Mouse (Mus musculus) CH12.LX (cell line): ENCODE data around the gene Gm4553. TPM values are rescaled to one million over a fixed set of nuclear protein-coding genes. Genes with fewer than 3 reads are reported as not detected.
"Not testable (repeated sequence)": the region's sequence is repeated elsewhere in the genome, so short reads cannot be mapped to it uniquely, and the experiment has no call there.

ENCODE experiments used
- DNase-seq: peaks from one replicate; pipeline ENCODE4 v3.0.0-alpha.2; 2013; ENCODE audit errors: extremely low read depth
- H3K27ac ChIP-seq: 2 replicates; pipeline ENCODE4 v1.5.1; 2012; ENCODE audit warnings: low read depth, mild to moderate bottlenecking, control low read depth, moderate library complexity; ENCODE audit not compliant: insufficient read depth
- H3K27me3 ChIP-seq: replicated peaks from 2 replicates; pipeline ENCODE3; 2012; ENCODE audit warnings: inconsistent platforms
- H3K36me3 ChIP-seq, 2 experiments: replicated peaks in 1 of 2; 2 replicates each; pipeline versions ENCODE3 to v1.6.1; 2012; ENCODE audit warnings: inconsistent platforms in 1 of 2, low read length in 1 of 2, mild to moderate bottlenecking in 1 of 2, mixed read lengths in 1 of 2, moderate library complexity in 1 of 2; ENCODE audit not compliant: control insufficient read depth in 1 of 2, insufficient read depth in 1 of 2
- H3K4me1 ChIP-seq, 2 experiments: 2 replicates each; pipeline ENCODE4 v1.6.1; 2012; ENCODE audit warnings: inconsistent platforms in 1 of 2, moderate library complexity in 1 of 2; ENCODE audit not compliant: insufficient read depth in 2 of 2, control insufficient read depth in 1 of 2
- H3K4me2 ChIP-seq: 2 replicates; pipeline ENCODE4 v1.6.1; 2012; ENCODE audit warnings: low read depth, mild to moderate bottlenecking, control low read depth; ENCODE audit not compliant: poor library complexity, insufficient read depth, severe bottlenecking
- H3K4me3 ChIP-seq, 3 experiments: fragments of 150-350 bp in 1 of 3; sonication (generic) in 1 of 3; replicated peaks in 1 of 3; 2 replicates each; pipeline versions ENCODE3 to v1.5.1; 2011 to 2012; ENCODE audit warnings: low read depth in 2 of 3, low read length in 2 of 3, mild to moderate bottlenecking in 2 of 3, moderate library complexity in 2 of 3, control low read depth in 1 of 3, improper control_type of control experiment in 1 of 3, inconsistent platforms in 1 of 3, mixed read lengths in 1 of 3; ENCODE audit not compliant: poor library complexity in 1 of 3
- H3K79me2 ChIP-seq: replicated peaks from 2 replicates; pipeline ENCODE4 v1.6.1; 2012; ENCODE audit warnings: mild to moderate bottlenecking, moderate library complexity; ENCODE audit not compliant: control insufficient read depth, poor library complexity, insufficient read depth, severe bottlenecking; ENCODE audit errors: extremely low read depth
- H3K9ac ChIP-seq: 2 replicates; pipeline ENCODE4 v1.6.1; 2012; ENCODE audit warnings: low read depth, mild to moderate bottlenecking, control low read depth, moderate library complexity; ENCODE audit not compliant: insufficient read depth
- H3K9me3 ChIP-seq: replicated peaks from 2 replicates; pipeline ENCODE3; 2012; ENCODE audit warnings: low read length, inconsistent platforms, mixed read lengths
- BHLHE40 ChIP-seq: IDR thresholded peaks from 2 replicates; pipeline ENCODE4 v1.6.1; 2011; ENCODE audit warnings: mild to moderate bottlenecking, low read depth, low read length, improper control_type of control experiment
- ELF1 ChIP-seq: IDR thresholded peaks from 2 replicates; pipeline ENCODE4 v1.6.1; 2014; ENCODE audit warnings: low read depth, mild to moderate bottlenecking, inconsistent platforms, low read length, improper control_type of control experiment
- EP300 ChIP-seq: IDR thresholded peaks from 2 replicates; pipeline ENCODE4 v1.6.1; 2011; ENCODE audit warnings: low read length, improper control_type of control experiment
- ETS1 ChIP-seq: conservative IDR thresholded peaks from 2 replicates; pipeline ENCODE4 v1.6.1; 2012; ENCODE audit warnings: low read depth, mild to moderate bottlenecking, inconsistent platforms, low read length, improper control_type of control experiment, moderate library complexity
- GABPA ChIP-seq: IDR thresholded peaks from 2 replicates; pipeline ENCODE4 v1.6.1; 2012; ENCODE audit warnings: low read depth, low read length, improper control_type of control experiment, inconsistent platforms; ENCODE audit not compliant: insufficient replicate concordance
- HCFC1 ChIP-seq: IDR thresholded peaks from 2 replicates; pipeline ENCODE4 v1.6.1; 2012; ENCODE audit warnings: low read depth, mild to moderate bottlenecking, inconsistent platforms, low read length, improper control_type of control experiment
- JUND ChIP-seq: conservative IDR thresholded peaks from 2 replicates; pipeline ENCODE4 v1.6.1; 2011; ENCODE audit warnings: low read depth, low read length, improper control_type of control experiment
- KAT2A ChIP-seq: IDR thresholded peaks from 2 replicates; pipeline ENCODE4 v1.6.1; 2012; ENCODE audit warnings: low read length, improper control_type of control experiment, inconsistent platforms; ENCODE audit not compliant: insufficient replicate concordance
- MAFK ChIP-seq: IDR thresholded peaks from 2 replicates; pipeline ENCODE4 v1.6.1; 2011; ENCODE audit warnings: low read length, improper control_type of control experiment; ENCODE audit not compliant: insufficient replicate concordance
- MAZ ChIP-seq: IDR thresholded peaks from 2 replicates; pipeline ENCODE4 v1.6.1; 2012; ENCODE audit warnings: low read depth, mild to moderate bottlenecking, inconsistent platforms, low read length, improper control_type of control experiment, moderate library complexity
- MEF2A ChIP-seq: IDR thresholded peaks from 2 replicates; pipeline ENCODE4 v1.6.1; 2014; ENCODE audit warnings: low read depth, mild to moderate bottlenecking, inconsistent platforms, low read length, improper control_type of control experiment, borderline replicate concordance
- MXI1 ChIP-seq: IDR thresholded peaks from 2 replicates; pipeline ENCODE4 v1.6.1; 2011; ENCODE audit warnings: mild to moderate bottlenecking, low read depth, low read length, improper control_type of control experiment
- PAX5 ChIP-seq: IDR thresholded peaks from 2 replicates; pipeline ENCODE4 v1.6.1; 2012; ENCODE audit warnings: low read length, inconsistent platforms, mixed read lengths
- POLR2A ChIP-seq: IDR thresholded peaks from 2 replicates; pipeline ENCODE4 v1.6.1; 2011; ENCODE audit warnings: low read depth, mild to moderate bottlenecking, improper control_type of control experiment, low read length
- POLR2AphosphoS2 ChIP-seq: IDR thresholded peaks from 2 replicates; pipeline ENCODE4 v1.6.1; 2011; ENCODE audit warnings: low read depth, low read length, improper control_type of control experiment
- SMC3 ChIP-seq: IDR thresholded peaks from 2 replicates; pipeline ENCODE4 v1.6.1; 2011; ENCODE audit warnings: low read depth, low read length, improper control_type of control experiment
- TCF12 ChIP-seq: IDR thresholded peaks from 2 replicates; pipeline ENCODE4 v1.6.1; 2014; ENCODE audit warnings: low read depth, mild to moderate bottlenecking, inconsistent platforms, low read length, improper control_type of control experiment
- UBTF ChIP-seq: IDR thresholded peaks from 2 replicates; pipeline ENCODE4 v1.6.1; 2012; ENCODE audit warnings: low read depth, mild to moderate bottlenecking, inconsistent platforms, low read length, improper control_type of control experiment, moderate library complexity
- ZMIZ1 ChIP-seq: IDR thresholded peaks from 2 replicates; pipeline ENCODE4 v1.6.1; 2012; ENCODE audit warnings: low read depth, mild to moderate bottlenecking, inconsistent platforms, low read length, improper control_type of control experiment
- dilution Hi-C: fragments of 300-500 bp; cut with MboI; formaldehyde crosslinking; loops from 2 replicates; pipeline ENCODE4 v1.14.3; 2020; ENCODE audit warnings: low sequenced_read_pairs; ENCODE audit not compliant: extremely low pct_unique_long_range_greater_than_20kb, extremely low pct_ligation_motif_present
- in situ Hi-C: fragments of 300-500 bp; cut with MboI; formaldehyde crosslinking; loops from 3 replicates; pipeline ENCODE4 v1.14.3; 2019; ENCODE audit warnings: low sequenced_read_pairs, low pct_ligation_motif_present, low pct_unique_long_range_greater_than_20kb, mixed read lengths
- polyA plus RNA-seq: library from polyadenylated mRNA; unstranded; fragments of >175 nt; gene quantifications from 2 replicates; pipeline ENCODE4 v1.2.1, GENCODE M21; 2012; ENCODE audit warnings: low read depth; ENCODE audit not compliant: insufficient read length
- total RNA-seq, 2 experiments: library from RNA; depleted of rRNA; stranded (reverse); fragments of 300-350 nt in 1 of 2; fragments of >200 nt in 1 of 2; gene quantifications; 2 replicates each; pipeline ENCODE4 v1.2.3; 2012 to 2014

Gene Gm4553
- total and polyA plus RNA-seq, 3 experiments: not detected

GRCm38 (mm10) chr7:142144507-142144906 lies 21.0 kb downstream of the Gm4553 start, which contains the start of gene Gm45337:
Gene Gm45337 (minus strand): TSS chr7:142144607.
- H3K4me1 ChIP-seq: no peaks in the 10 kb centered on the region
- no peak within 1 kb of the TSS for H3K4me3 ChIP-seq
- H3K27ac ChIP-seq: no peak within 1 kb of the TSS
- no peak within 1 kb of the TSS for H3K4me2 ChIP-seq
- no peak for DNase-seq
- TF ChIP-seq ELF1 (no peak), HCFC1 (no peak), GABPA (no peak), MEF2A (no peak), BHLHE40 (no peak), POLR2A (no peak), POLR2AphosphoS2 (no peak), UBTF (no peak), TCF12 (no peak), MAZ (no peak), EP300 (no peak), ZMIZ1 (no peak), JUND (no peak), MAFK (no peak), SMC3 (no peak), PAX5 (no peak), ETS1 (no peak), KAT2A (no peak), MXI1 (no peak)
- no peaks in the 10 kb centered on the region for H3K36me3 ChIP-seq
- in situ Hi-C loops (no loop called here), dilution Hi-C loops (no loop called here)
- peaks cover 58% of the 10 kb centered on the region for H3K27me3 ChIP-seq
- no peak within 1 kb of the TSS for H3K9ac ChIP-seq
- H3K79me2 ChIP-seq: no peaks in the 10 kb centered on the region
- H3K9me3 ChIP-seq: peaks cover 6% of the 10 kb centered on the region

DNA sequence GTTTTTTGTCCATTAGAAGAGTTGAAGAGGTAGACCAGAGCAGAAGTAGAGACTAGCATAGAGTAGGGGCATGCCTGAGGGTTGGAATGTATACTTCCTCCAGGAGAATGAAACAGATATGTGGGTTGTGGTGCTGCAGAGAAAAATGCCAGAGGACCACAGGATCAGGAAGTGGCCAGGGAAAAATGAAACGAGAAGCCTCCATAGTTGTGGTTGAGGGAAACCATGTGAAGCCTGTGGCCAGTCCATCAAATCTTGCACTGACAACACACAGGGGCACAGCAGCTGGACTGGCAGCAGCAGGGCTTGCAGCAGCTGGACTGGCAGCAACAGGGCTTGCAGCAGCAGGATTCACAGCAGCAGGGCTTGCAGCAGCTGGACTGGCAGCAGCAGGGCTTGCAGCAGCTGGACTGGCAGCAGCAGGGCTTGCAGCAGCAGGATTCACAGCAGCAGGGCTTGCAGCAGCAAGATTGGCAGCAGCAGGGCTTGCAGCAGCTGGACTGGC lies 22.0 kb downstream of the Gm4553 start:
- H3K27me3 ChIP-seq: peaks cover 63% of the 10 kb centered on the region
- DNase-seq, H3K9me3 ChIP-seq, H3K9ac ChIP-seq, dilution Hi-C loops, H3K4me1 ChIP-seq, H3K79me2 ChIP-seq, in situ Hi-C loops, H3K4me3 ChIP-seq, H3K27ac ChIP-seq, H3K36me3 ChIP-seq, H3K4me2 ChIP-seq: not testable (repeated sequence)
